Mouse (Mus musculus) lung, postnatal 36 days (tissue): Measurements from ENCODE around the gene Csnk1g1.

Experiments
- DNase-seq: peaks from one replicate; pipeline ENCODE4 v3.0.0; 2022; ENCODE audit warnings: mixed read lengths

The Csnk1g1 gene

GRCm38 (mm10) chr9:65998965-65999364 is 90.2 kb downstream of the Csnk1g1 start:
- DNase-seq: no peak

GRCm38 (mm10) chr9:66004380-66004779 is 95.7 kb downstream of the Csnk1g1 start:
- peak; percentile 65 for DNase-seq

GRCm38 (mm10) chr9:66007603-66008202 is 99.0 kb downstream of the Csnk1g1 start:
- DNase-seq: no peak

- no peak for DNase-seq
Observed at GRCm38 (mm10) chr9:66020601-66021000, 111.9 kb downstream of the Csnk1g1 start.

GRCm38 (mm10) chr9:66038082-66038481 is 129.4 kb downstream of the Csnk1g1 start:
- no peak for DNase-seq

GRCm38 (mm10) chr9:66038581-66038980 is 129.9 kb downstream of the Csnk1g1 start:
- DNase-seq: no peak

- DNase-seq: no peak
Observed at GRCm38 (mm10) chr9:66039290-66039689, 130.6 kb downstream of the Csnk1g1 start.

- no peak for DNase-seq
Observed at GRCm38 (mm10) chr9:66040801-66041200, 132.1 kb downstream of the Csnk1g1 start.

- peak; percentile 13 for DNase-seq
Observed at GRCm38 (mm10) chr9:66042331-66042730, 133.6 kb downstream of the Csnk1g1 start.

GRCm38 (mm10) chr9:66043241-66043640 is 134.5 kb downstream of the Csnk1g1 start:
- no peak for DNase-seq

- DNase-seq: no peak
Observed at GRCm38 (mm10) chr9:66049931-66050601, 141.3 kb downstream of the Csnk1g1 start.

GRCm38 (mm10) chr9:66051493-66051892 is 142.8 kb downstream of the Csnk1g1 start:
- no peak for DNase-seq

GRCm38 (mm10) chr9:66052731-66053130 is 144.0 kb downstream of the Csnk1g1 start:
- DNase-seq: no peak

GRCm38 (mm10) chr9:66053620-66054019 is 144.9 kb downstream of the Csnk1g1 start:
- no peak for DNase-seq

GRCm38 (mm10) chr9:66059583-66060307 is 151.0 kb downstream of the Csnk1g1 start, which contains the start of gene Ppib:
Gene Ppib, plus strand, starts transcription at chr9:66060222.
- peak; percentile 99 for DNase-seq

GRCm38 (mm10) chr9:66060308-66060647 is 151.6 kb downstream of the Csnk1g1 start:
- no peak for DNase-seq

- no peak for DNase-seq
Observed at GRCm38 (mm10) chr9:66060986-66061385, 152.3 kb downstream of the Csnk1g1 start.

- DNase-seq: no peak
Observed at GRCm38 (mm10) chr9:66061656-66062055, 152.9 kb downstream of the Csnk1g1 start.

- DNase-seq: no peak
Observed at GRCm38 (mm10) chr9:66063446-66063845, 154.7 kb downstream of the Csnk1g1 start.

- no peak for DNase-seq
Observed at GRCm38 (mm10) chr9:66064316-66064715, 155.6 kb downstream of the Csnk1g1 start.

- DNase-seq: no peak
Observed at GRCm38 (mm10) chr9:66066791-66067190, 158.1 kb downstream of the Csnk1g1 start.

GRCm38 (mm10) chr9:66067542-66067941 is 158.8 kb downstream of the Csnk1g1 start:
- peak; percentile 67 for DNase-seq

GRCm38 (mm10) chr9:66068056-66068455 is 159.3 kb downstream of the Csnk1g1 start:
- DNase-seq: no peak

GRCm38 (mm10) chr9:66068971-66069391 is 160.3 kb downstream of the Csnk1g1 start:
- peak; percentile 29 for DNase-seq
